Comparison of ENCODE assay signal across 9 mouse cellular contexts in the genomic region with DNA sequence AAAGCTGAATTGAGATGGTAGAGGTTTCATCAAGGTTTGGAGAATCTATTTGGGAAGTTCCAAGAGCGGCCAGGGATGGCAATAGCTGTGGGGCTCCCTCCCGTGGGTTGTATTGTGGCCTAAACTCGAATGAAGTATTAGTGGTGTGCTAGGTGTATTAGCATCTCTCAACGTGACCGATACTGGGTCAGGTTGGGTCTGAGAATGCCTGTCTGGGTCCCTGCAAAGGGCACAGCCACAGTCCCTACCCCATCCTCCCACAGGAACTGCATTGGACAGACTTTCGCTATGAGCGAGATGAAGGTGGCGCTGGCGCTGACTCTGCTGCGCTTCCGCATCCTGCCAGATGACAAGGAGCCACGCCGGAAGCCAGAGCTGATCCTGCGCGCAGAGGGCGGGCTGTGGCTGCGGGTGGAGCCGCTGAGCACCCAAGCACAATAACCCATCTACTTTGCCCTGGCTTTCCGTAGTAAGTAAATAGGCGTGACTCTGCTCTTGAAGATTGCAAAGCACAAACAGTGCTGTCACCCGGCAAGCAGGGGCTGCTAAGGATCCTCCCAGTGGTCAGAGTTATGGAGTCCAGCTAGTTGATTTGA. TPM values are rescaled to one million over a fixed set of nuclear protein-coding genes. Genes with fewer than 3 reads are reported as not detected.
DNase-seq lines count a peak whose midpoint lies in the region; ATAC-seq and TF ChIP-seq lines count a peak whose summit lies in the region.
"Had no signal": no experiment of that assay in that cellular context is flagged by ENCODE, and none has a peak within 500 bp of the region (broad histone marks: within the 10 kb centered on the region; RNA-seq: fewer than 3 reads in every experiment).

No protein-coding gene starts in this region.

- no peak overlapping the region for H3K4me2 ChIP-seq in kidney, postnatal 0 days (ENCODE audit: low read length)
- peak overlapping the region; percentile 14; the same call in 1 of the 2 replicates for H3K4me2 ChIP-seq in forebrain, embryonic 15.5 days (replicated peaks)

- WGBS in kidney, postnatal 0 days = 44% methylated on average over 21 of the region's 21 CpGs
- WGBS in forebrain, embryonic 15.5 days = 53% methylated on average over 21 of the region's 21 CpGs

- no peaks in the 10 kb centered on the region for H3K27me3 ChIP-seq in kidney, postnatal 0 days (ENCODE audit: insufficient read depth, low read length)
- H3K27me3 ChIP-seq in forebrain, embryonic 15.5 days = no peaks in the 10 kb centered on the region

- H3K36me3 ChIP-seq in kidney, postnatal 0 days (ENCODE audit: insufficient read depth, low read length) = no peaks in the 10 kb centered on the region
- H3K36me3 ChIP-seq in forebrain, embryonic 15.5 days = no peaks in the 10 kb centered on the region

- H3K9ac ChIP-seq in kidney, postnatal 0 days (ENCODE audit: low read depth, low read length) = no peak overlapping the region
- H3K9ac ChIP-seq in forebrain, embryonic 15.5 days (replicated peaks) = no peak overlapping the region

- intact Hi-C loops in gastrocnemius, adult 2 months (cut with DNase I) = no loop called here

- no peaks in the 10 kb centered on the region for H3K9me3 ChIP-seq in kidney, postnatal 0 days (replicated peaks; ENCODE audit: low read length)
- H3K9me3 ChIP-seq in forebrain, embryonic 15.5 days = no peaks in the 10 kb centered on the region

- peak; percentile 0 for DNase-seq in kidney, postnatal 0 days (ENCODE audit: low spot score)
- DNase-seq in kidney, adult 9 months = no peak
- peak; percentile 6 for DNase-seq in lung, postnatal 14 days
- peak; percentile 50 for DNase-seq in thymus, postnatal 0 days (ENCODE audit: low spot score)
- no peak for DNase-seq in spleen, postnatal 36 days (ENCODE audit: low spot score in 2 of 2)
- DNase-seq in cerebellum, adult 9-10 months = no peak
- no peak for DNase-seq in gastrocnemius, adult 2 months

- ATAC-seq in kidney, postnatal 0 days (replicated peaks; ENCODE audit: low FRiP score, low read depth) = no peak
- no peak for ATAC-seq in forebrain, embryonic 15.5 days (replicated peaks)

- no peak for TF ChIP-seq CTCF in kidney, postnatal 0 days (IDR thresholded peaks at IDR 0.05; ENCODE audit: low read depth)
- no peak for TF ChIP-seq CTCF in gastrocnemius, adult 2 months (IDR thresholded peaks at IDR 0.05)

- no peak overlapping the region for H3K4me3 ChIP-seq in kidney, postnatal 0 days (replicated peaks; ENCODE audit: low read depth, low read length)
- H3K4me3 ChIP-seq in forebrain, embryonic 15.5 days = no peak overlapping the region
- H3K4me3 ChIP-seq in gastrocnemius, adult 2 months = no peak overlapping the region

- H3K4me1 ChIP-seq in kidney, postnatal 0 days (replicated peaks; ENCODE audit: insufficient read depth, low read length) = no peaks in the 10 kb centered on the region
- no peaks in the 10 kb centered on the region for H3K4me1 ChIP-seq in forebrain, embryonic 15.5 days

- no peak overlapping the region for H3K27ac ChIP-seq in kidney, postnatal 0 days
- no peak overlapping the region for H3K27ac ChIP-seq in forebrain, embryonic 15.5 days (replicated peaks)
- no peak overlapping the region for H3K27ac ChIP-seq in gastrocnemius, adult 2 months

RNA-seq across cellular contexts. Expression of gene Cyp4f15, which starts 9.3 kb away (rescaled TPM):
- 0.39 and 0.47 TPM in 2 replicates for polyA plus RNA-seq in kidney, postnatal 0 days (2015; fragmentation: Nextera tagmentation; extraction: Ambion mirVana)
- 1.1 and 1.5 TPM in 2 replicates for polyA plus RNA-seq in forebrain, embryonic 15.5 days (2015; fragmentation: Nextera tagmentation; extraction: Ambion mirVana)
- polyA plus RNA-seq in thymus, postnatal 0 days (2015; fragmentation: Nextera tagmentation; extraction: Ambion mirVana) = 0.05 TPM in 1 of 2 replicates, not detected in the other
- total RNA-seq in gastrocnemius, adult 2 months (2021) = not detected

RNA-seq across cellular contexts. Expression of gene Cyp4f40, which starts 17.4 kb away (rescaled TPM):
- 0.05 TPM in 1 of 2 replicates, not detected in the other for polyA plus RNA-seq in kidney, postnatal 0 days (2015; fragmentation: Nextera tagmentation; extraction: Ambion mirVana)
- polyA plus RNA-seq in forebrain, embryonic 15.5 days (2015; fragmentation: Nextera tagmentation; extraction: Ambion mirVana) = not detected in 2 replicates
- not detected in 2 replicates for polyA plus RNA-seq in thymus, postnatal 0 days (2015; fragmentation: Nextera tagmentation; extraction: Ambion mirVana)
- not detected for total RNA-seq in gastrocnemius, adult 2 months (2021)
- polyA plus RNA-seq: limb, embryonic 14.5 days had no signal

RNA-seq across cellular contexts. Expression of gene Cyp4f37, which starts 55.0 kb away (rescaled TPM):
- not detected in 2 replicates for polyA plus RNA-seq in kidney, postnatal 0 days (2015; fragmentation: Nextera tagmentation; extraction: Ambion mirVana)
- polyA plus RNA-seq in forebrain, embryonic 15.5 days (2015; fragmentation: Nextera tagmentation; extraction: Ambion mirVana) = not detected in 2 replicates
- not detected in 2 replicates for polyA plus RNA-seq in thymus, postnatal 0 days (2015; fragmentation: Nextera tagmentation; extraction: Ambion mirVana)
- total RNA-seq in gastrocnemius, adult 2 months (2021) = not detected
- polyA plus RNA-seq: limb, embryonic 14.5 days had no signal

Comparison
In these comparisons a context has a peak if more than half of its experiments do, and no peak if none do; other contexts are left out.
1. DNase-seq: peak in kidney, postnatal 0 days (single experiment), lung, postnatal 14 days (single experiment) and thymus, postnatal 0 days (single experiment); none in kidney, adult 9 months (single experiment), spleen, postnatal 36 days (0 of 2), cerebellum, adult 9-10 months (single experiment) and gastrocnemius, adult 2 months (single experiment).